Mouse (Mus musculus): ENCODE measurements around the gene Fgfr2. TPM values are rescaled to one million over a fixed set of nuclear protein-coding genes. Genes with fewer than 3 reads are reported as not detected.

Fgfr2 gene
- total RNA-seq, 2 experiments from 2014 or later = 0.26 to 0.51 TPM

GRCm38 (mm10) chr7:132733521-132733920 lies 389.6 kb downstream of the Fgfr2 start:
- no peak for ATAC-seq (ENCODE audit: poor library complexity, severe bottlenecking)

GRCm38 (mm10) chr7:132732136-132732789 lies 390.9 kb downstream of the Fgfr2 start:
- ATAC-seq (ENCODE audit: poor library complexity, severe bottlenecking) = no peak

GRCm38 (mm10) chr7:132731558-132731957 lies 391.6 kb downstream of the Fgfr2 start:
- ATAC-seq (ENCODE audit: poor library complexity, severe bottlenecking) = no peak

- no peak for ATAC-seq (ENCODE audit: poor library complexity, severe bottlenecking)
These were observed 392.6 kb downstream of the Fgfr2 start for GRCm38 (mm10) chr7:132730510-132730909.

- ATAC-seq (ENCODE audit: poor library complexity, severe bottlenecking) = peak; percentile 56
These were observed 393.9 kb downstream of the Fgfr2 start for GRCm38 (mm10) chr7:132729093-132729831.

DNA sequence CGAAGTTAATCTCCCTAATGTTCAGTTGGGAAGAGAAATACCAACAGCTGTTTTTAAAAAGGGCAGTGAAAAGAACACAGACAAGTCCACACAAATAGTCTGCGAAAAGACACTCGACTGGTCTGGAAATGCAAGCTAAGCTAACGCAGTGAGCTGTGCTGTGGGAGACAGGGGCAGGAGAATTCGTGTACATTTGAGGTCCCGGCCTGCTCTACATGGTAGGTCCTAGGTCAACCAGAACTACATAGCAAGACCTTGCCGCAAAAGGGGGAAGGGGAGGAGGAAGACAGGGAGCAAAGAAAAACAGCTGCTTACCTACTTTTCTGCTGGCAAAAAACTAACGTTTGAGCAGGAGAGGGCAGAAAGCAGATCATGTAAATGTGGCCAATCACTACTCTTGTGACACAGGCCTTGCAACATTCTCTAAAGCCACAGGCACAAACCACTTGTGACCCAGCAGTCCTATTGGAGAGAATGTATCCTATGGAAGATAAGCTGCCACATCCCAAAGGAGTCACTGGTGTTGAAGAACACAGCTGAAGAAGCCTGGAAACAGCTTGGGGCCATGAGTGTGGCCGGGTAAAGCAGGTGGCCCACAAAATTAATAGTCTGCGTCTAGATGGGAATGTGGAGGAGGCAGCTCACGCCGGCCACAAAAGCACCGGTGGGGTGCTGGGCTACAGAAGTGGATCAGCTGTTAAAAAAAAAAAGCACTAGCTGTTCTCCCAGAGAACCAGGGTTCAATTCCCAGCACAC lies 396.9 kb downstream of the Fgfr2 start:
- ATAC-seq (ENCODE audit: poor library complexity, severe bottlenecking) = peak; percentile 65

DNA sequence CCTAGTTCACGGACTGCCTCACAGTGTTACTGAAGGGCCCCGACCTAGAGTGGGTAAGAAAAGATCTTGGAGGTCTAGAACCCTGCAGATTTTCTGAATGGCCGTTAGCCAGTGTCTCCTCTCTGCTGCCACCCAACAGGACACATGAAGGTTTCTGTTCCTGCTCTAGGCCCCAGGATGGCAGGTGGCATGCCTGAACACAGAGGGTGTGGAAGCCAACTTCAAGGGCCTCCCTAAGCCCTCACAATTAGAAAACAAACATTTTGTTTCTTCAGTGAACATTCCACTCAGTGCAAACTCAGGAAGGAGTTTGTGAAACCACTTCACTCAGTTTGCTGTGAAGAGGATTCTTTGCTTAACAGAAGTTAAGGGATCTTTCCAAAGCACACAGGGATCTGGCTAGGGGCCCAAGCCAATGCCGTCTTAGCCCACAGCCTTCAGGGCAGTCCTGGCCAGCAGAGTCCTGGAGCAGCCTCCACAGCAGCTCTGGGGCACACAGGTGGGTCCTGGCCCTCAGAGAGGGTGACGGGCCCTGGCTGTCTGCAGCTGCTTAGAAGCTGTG lies 398.6 kb downstream of the Fgfr2 start:
- no peak for ATAC-seq (ENCODE audit: poor library complexity, severe bottlenecking)

GRCm38 (mm10) chr7:132723906-132724305 lies 399.2 kb downstream of the Fgfr2 start:
- peak; percentile 54 for ATAC-seq (ENCODE audit: poor library complexity, severe bottlenecking)

GRCm38 (mm10) chr7:132722401-132723370 lies 400.5 kb downstream of the Fgfr2 start:
- no peak for ATAC-seq (ENCODE audit: poor library complexity, severe bottlenecking)

DNA sequence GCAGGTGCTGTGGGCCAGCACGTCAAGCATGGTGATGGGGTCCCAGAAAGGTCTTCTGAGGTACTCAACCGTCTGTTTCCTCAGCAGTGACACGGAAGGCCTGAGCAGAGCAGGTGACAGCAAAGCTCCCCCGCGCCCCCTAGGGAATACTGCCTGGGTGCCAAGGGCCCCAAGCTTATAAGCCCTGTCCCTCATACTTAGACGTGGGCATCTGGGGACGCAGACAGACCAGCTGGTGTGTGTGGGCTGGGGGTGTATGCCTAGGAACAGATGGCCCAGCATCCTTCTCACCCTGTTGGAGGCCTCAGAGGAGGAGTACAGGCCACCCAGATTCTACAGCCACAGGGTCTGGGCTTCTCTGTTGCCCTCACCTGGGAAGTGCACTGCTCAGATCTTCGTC lies 402.6 kb downstream of the Fgfr2 start:
- ATAC-seq (ENCODE audit: poor library complexity, severe bottlenecking) = no peak

DNA sequence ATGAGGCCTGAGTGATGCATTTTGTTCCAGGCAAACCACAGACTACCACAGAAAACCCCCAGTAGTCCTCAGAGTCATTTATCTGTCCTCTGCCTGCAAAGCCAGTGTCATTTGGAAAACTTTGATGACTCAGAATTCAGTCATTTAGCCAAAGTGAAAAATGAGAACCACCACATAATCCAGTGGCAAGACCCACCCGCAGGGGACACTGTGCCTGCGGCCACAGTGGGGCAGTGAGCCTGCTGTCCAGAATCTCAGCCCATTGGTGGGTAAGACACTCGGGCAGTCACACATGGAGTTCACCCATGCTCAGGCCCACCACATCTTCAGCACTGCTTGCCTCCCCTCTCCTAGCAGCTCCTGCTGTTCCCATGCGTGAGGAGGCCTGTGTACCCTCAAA lies 403.6 kb downstream of the Fgfr2 start:
- ATAC-seq (ENCODE audit: poor library complexity, severe bottlenecking) = no peak

DNA sequence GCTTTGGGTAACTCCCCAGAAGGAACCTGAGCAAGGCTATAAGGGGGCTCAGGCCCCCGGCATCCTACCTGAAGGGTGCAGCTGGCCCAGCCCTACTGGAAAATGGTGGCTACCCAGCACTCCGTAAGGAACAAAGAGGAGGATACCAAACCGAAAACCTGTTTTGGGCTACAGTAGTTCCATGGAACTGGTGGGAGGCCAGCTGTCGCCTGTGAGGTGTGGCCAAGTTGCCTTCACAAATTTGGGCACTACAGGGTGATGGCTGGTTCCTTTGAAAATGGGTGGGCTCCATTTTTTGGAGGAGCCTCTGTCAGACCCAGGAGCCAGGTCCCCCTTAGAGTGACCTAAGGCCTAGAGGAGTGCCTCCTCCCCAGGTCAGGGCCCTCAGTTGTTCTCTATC lies 407.9 kb downstream of the Fgfr2 start:
- no peak for ATAC-seq (ENCODE audit: poor library complexity, severe bottlenecking)

DNA sequence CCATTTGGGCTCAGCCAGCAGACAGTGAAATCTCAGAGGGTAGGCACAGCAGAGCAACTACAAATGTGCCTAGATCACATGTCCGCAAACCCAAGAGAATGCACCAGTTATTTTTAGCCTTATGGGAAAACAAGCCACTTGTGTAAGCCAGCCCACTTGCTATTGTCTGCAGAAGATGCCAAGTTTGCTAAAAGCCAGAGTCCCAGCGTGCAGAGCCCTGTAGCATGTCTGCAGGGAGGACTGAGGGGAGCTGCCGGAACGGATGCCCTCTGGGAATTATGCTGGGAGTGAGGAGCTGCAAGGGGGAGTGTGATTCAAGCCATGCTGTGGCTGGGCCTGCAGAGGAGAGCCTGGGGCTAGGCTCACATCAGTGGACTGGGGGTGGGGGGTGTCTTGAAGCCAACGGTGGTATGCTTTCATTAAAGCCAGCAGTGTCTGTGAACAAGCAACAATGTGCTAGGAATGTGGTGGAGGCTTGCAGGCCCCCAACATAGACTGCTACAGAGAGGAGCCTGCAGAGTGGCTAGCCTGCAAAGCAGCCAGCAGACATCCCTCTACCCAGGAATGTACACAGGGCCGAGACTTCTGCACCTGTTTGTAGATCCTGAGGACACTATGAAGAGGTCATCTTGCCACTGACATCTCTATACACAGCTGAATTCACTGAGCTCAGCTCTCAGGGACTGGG lies 408.8 kb downstream of the Fgfr2 start:
- no peak for ATAC-seq (ENCODE audit: poor library complexity, severe bottlenecking)

GRCm38 (mm10) chr7:132713483-132714126 lies 409.5 kb downstream of the Fgfr2 start:
- peak; percentile 81 for ATAC-seq (ENCODE audit: poor library complexity, severe bottlenecking)

DNA sequence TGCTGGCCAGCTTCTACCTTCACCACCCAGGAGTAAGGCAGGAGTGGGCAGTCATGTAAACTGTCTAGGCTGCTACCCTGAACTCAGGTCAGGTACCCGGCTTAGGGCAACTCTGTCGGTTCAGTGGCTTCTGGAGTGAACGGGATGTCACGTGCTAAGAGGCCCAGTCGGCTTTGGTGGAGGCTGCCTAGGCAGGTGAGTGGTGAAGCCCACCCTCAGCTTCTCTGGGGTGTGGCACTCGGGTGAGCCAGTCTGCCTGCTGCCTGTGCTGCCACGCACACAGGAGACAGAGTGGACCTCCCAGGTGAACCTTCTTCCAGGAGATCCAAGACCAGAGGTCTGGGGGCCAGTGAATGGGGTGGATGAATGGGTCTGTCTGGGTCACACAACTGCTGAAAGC lies 410.2 kb downstream of the Fgfr2 start:
- no peak for ATAC-seq (ENCODE audit: poor library complexity, severe bottlenecking)

DNA sequence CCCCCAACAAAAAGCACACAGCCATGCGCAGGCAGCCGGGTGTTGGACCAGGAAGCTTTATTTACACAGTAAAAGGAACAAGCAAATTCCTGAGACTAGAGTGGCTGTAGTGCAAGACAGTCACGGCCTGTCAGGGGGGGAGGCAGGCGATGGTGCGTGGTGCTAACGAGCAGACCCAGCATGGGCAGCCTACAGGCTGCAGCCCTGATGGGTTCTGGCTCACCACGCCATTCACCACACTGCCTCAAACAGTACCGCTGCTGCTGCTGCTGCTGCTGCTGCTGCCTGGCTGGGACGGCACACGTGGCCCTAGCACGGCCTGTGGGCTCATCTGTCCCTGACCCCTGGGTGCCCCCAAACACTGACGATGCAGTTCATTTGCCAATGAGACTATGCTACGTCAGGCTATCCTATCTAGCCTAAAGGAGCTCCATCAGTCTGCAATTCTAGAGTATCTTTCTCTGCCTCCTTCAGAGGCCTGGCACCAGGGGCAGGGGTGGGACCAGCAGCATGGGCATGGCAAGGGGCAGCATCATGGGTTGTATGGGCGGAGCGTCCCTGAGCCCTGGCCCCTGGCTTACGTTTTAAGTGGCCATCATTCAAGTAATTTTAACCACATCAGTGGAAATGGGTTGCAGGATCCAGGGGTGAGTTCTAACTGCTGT lies 411.0 kb downstream of the Fgfr2 start:
- ATAC-seq (ENCODE audit: poor library complexity, severe bottlenecking) = no peak

GRCm38 (mm10) chr7:132711579-132711978 lies 411.6 kb downstream of the Fgfr2 start:
- ATAC-seq (ENCODE audit: poor library complexity, severe bottlenecking) = no peak

DNA sequence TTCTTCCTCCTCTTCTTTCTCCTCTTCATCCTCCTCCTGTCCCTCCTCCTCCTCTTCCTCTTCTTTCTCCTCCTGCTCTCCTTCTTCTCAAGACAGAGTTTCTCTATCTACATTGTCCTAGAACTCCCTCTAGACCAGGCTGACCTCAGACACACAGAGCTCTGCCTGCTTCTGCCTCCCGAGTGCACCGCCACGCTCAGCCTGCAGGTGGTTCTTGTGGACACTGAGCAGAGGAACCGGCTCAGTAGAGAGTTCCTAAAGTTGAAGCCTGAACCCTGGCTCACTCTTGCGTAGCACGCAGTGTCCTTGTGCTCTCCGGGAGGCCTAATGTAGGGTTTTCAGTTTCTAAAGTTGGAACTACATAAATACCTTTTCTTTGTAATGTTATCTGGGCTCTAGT lies 418.0 kb downstream of the Fgfr2 start:
- ATAC-seq (ENCODE audit: poor library complexity, severe bottlenecking) = peak; percentile 85
